Mouse (Mus musculus) lung, embryonic 14.5 days (tissue): ENCODE data around the gene Lcp1. TPM values are rescaled to one million over a fixed set of nuclear protein-coding genes. Genes with fewer than 3 reads are reported as not detected.

Experiments used
- ATAC-seq: fragments of 200-750 bp; cut with Nextera tagmentation; 2 replicates; pipeline ENCODE4 v1.8.0; 2017; ENCODE audit warnings: mild to moderate bottlenecking, moderate TSS enrichment, moderate library complexity; ENCODE audit not compliant: insufficient read depth
- DNase-seq: peaks from one replicate; pipeline ENCODE4 v3.0.0-alpha.2; 2015
- H3K27ac ChIP-seq: fragments of 300-500 bp; sonication (generic); 2 replicates; pipeline ENCODE4 v1.5.1; 2014; ENCODE audit warnings: low read depth, mild to moderate bottlenecking, moderate library complexity
- H3K27me3 ChIP-seq: fragments of 300-500 bp; sonication (generic); 2 replicates; pipeline ENCODE4 v1.6.1; 2014; ENCODE audit warnings: low read length, control low read depth; ENCODE audit not compliant: insufficient read depth
- H3K36me3 ChIP-seq: fragments of 300-500 bp; sonication (generic); 2 replicates; pipeline ENCODE4 v1.6.1; 2014; ENCODE audit warnings: control low read depth; ENCODE audit not compliant: insufficient read depth
- H3K4me1 ChIP-seq: fragments of 300-500 bp; sonication (generic); 2 replicates; pipeline ENCODE4 v1.6.1; 2014; ENCODE audit warnings: antibody characterized with exemption, control low read depth; ENCODE audit not compliant: insufficient read depth
- H3K4me2 ChIP-seq: fragments of 300-500 bp; sonication (generic); 2 replicates; pipeline ENCODE4 v1.6.1; 2014; ENCODE audit warnings: mild to moderate bottlenecking
- H3K4me3 ChIP-seq: fragments of 300-500 bp; sonication (generic); 2 replicates; pipeline ENCODE4 v1.5.1; 2014; ENCODE audit warnings: low read depth, low read length
- H3K9ac ChIP-seq: fragments of 300-500 bp; sonication (generic); 2 replicates; pipeline ENCODE4 v1.6.1; 2014
- H3K9me3 ChIP-seq: fragments of 300-500 bp; sonication (generic); 2 replicates; pipeline ENCODE4 v1.6.1; 2016; ENCODE audit warnings: low read depth, low read length, control low read depth
- CTCF ChIP-seq: IDR thresholded peaks from 2 replicates; pipeline ENCODE4 v1.5.1; 2016; ENCODE audit warnings: antibody characterized with exemption, low read depth
- WGBS: fragments of 180-500 bp; shearing (Covaris S2); extraction: QIAGEN DNeasy Blood & Tissue Kit; methylation state at CpG from one replicate; pipeline ENCODE4 v1.1.7; 2014; 5-methylcytosine and 5-hydroxymethylcytosine counted together
- microRNA-seq: library from miRNA; unstranded; fragments of <30 nt; microRNA quantifications from one replicate; pipeline ENCODE4, GENCODE M21; 2016; ENCODE audit warnings: borderline number of aligned reads
- polyA plus RNA-seq: library from polyadenylated mRNA; unstranded; fragments of >200 nt; fragmentation: Nextera tagmentation; extraction: Ambion mirVana; gene quantifications from 2 replicates; pipeline ENCODE4 v1.2.1, GENCODE M21; 2014

The Lcp1 gene
- polyA plus RNA-seq, 1 experiment from 2014 or later, result 49.7 TPM

DNA sequence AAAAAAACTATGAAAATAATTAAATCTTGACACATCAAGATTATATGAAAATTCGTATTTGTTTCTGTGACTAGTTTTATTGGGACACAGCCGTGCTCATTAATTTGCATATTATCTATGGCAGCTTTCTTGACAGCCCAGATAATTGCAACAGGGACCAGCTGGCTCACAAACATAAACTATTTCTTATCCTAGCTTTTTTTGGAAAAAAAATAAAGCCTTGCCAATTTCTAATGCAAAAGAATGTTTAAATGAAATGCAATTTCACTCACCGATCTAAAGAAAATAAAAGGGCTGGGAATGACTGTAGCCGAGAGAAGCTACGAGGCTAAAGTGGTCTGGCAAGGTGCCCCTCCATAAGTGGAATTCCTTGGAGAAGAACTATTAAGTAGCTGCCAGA is 149.5 kb downstream of the Lcp1 start:
- H3K4me1 ChIP-seq, result peaks cover 2% of the 10 kb centered on the region; the same call in 1 of the 2 replicates
- no peak overlapping the region for H3K27ac ChIP-seq
- no peak overlapping the region for H3K9ac ChIP-seq
- H3K4me2 ChIP-seq, result no peak overlapping the region
- no peak for TF ChIP-seq CTCF
- DNase-seq (peak; percentile 69), ATAC-seq (no peak)
- no peaks in the 10 kb centered on the region for H3K36me3 ChIP-seq
- H3K4me3 ChIP-seq, result no peak overlapping the region
- 25% methylated on average over 5 of the region's 5 CpGs for WGBS
- H3K27me3 ChIP-seq, result no peaks in the 10 kb centered on the region
- H3K9me3 ChIP-seq, result no peaks in the 10 kb centered on the region

Small RNAs within 50 kb of the gene (microRNA-seq; reads per million reads assigned to microRNA genes)
- gene Gm44482, result not detected

Other genes starting within 250 kb of the Lcp1 start
- gene Lrch1, start 183.2 kb upstream of the Lcp1 start, polyA plus RNA-seq, result 18.9 and 23.9 TPM in 2 replicates
- gene Rubcnl, start 115.1 kb upstream of the Lcp1 start, polyA plus RNA-seq, result 0.35 and 0.89 TPM in 2 replicates
- gene Lrrc63, start 220 bp upstream of the Lcp1 start, polyA plus RNA-seq, result 0.07 and 0.09 TPM in 2 replicates
- not detected in 2 replicates for gene Cpb2, start 111.2 kb downstream of the Lcp1 start, polyA plus RNA-seq
- 30.2 and 31.6 TPM in 2 replicates for gene Zc3h13, start 153.3 kb downstream of the Lcp1 start, polyA plus RNA-seq